Mouse (Mus musculus): ENCODE data around the gene Rhov.

Rhov gene

GRCm38 (mm10) chr2:119270643-119271331 lies at the start of gene Rhov:
Gene Rhov (minus strand): TSS chr2:119271272.
- DNase-seq (ENCODE audit: low spot score): peak; percentile 69

GRCm38 (mm10) chr2:119320571-119320970 lies 49.5 kb upstream of the Rhov start:
- DNase-seq (ENCODE audit: low spot score): no peak

- no peak for DNase-seq (ENCODE audit: low spot score)
Measured at GRCm38 (mm10) chr2:119318043-119318710, 47.1 kb upstream of the Rhov start.

- DNase-seq (ENCODE audit: low spot score): no peak
Measured at GRCm38 (mm10) chr2:119314742-119315310, 43.8 kb upstream of the Rhov start.

- DNase-seq (ENCODE audit: low spot score): no peak
Measured at GRCm38 (mm10) chr2:119313780-119314479, 42.9 kb upstream of the Rhov start.

- DNase-seq (ENCODE audit: low spot score): no peak
Measured at GRCm38 (mm10) chr2:119312380-119312958, 41.4 kb upstream of the Rhov start.

GRCm38 (mm10) chr2:119311544-119311943 lies 40.5 kb upstream of the Rhov start:
- no peak for DNase-seq (ENCODE audit: low spot score)

- DNase-seq (ENCODE audit: low spot score): peak; percentile 80
Measured at GRCm38 (mm10) chr2:119304798-119305208, 33.7 kb upstream of the Rhov start.

GRCm38 (mm10) chr2:119304391-119304790 lies 33.3 kb upstream of the Rhov start:
- DNase-seq (ENCODE audit: low spot score): no peak

- no peak for DNase-seq (ENCODE audit: low spot score)
Measured at GRCm38 (mm10) chr2:119302876-119303275, 31.8 kb upstream of the Rhov start.

- DNase-seq (ENCODE audit: low spot score): no peak
Measured at GRCm38 (mm10) chr2:119300819-119301493, 29.9 kb upstream of the Rhov start.

- peak; percentile 86 for DNase-seq (ENCODE audit: low spot score)
Measured at GRCm38 (mm10) chr2:119299981-119300818, 29.1 kb upstream of the Rhov start.

GRCm38 (mm10) chr2:119298839-119299238 lies 27.8 kb upstream of the Rhov start:
- no peak for DNase-seq (ENCODE audit: low spot score)

- peak; percentile 43 for DNase-seq (ENCODE audit: low spot score)
Measured at GRCm38 (mm10) chr2:119298330-119298729, 27.3 kb upstream of the Rhov start.

GRCm38 (mm10) chr2:119297506-119297905 lies 26.4 kb upstream of the Rhov start:
- DNase-seq (ENCODE audit: low spot score): no peak

GRCm38 (mm10) chr2:119296756-119297155 lies 25.7 kb upstream of the Rhov start:
- no peak for DNase-seq (ENCODE audit: low spot score)

- no peak for DNase-seq (ENCODE audit: low spot score)
Measured at GRCm38 (mm10) chr2:119294411-119294810, 23.3 kb upstream of the Rhov start.

- DNase-seq (ENCODE audit: low spot score): no peak
Measured at GRCm38 (mm10) chr2:119293776-119294390, 22.8 kb upstream of the Rhov start.

- DNase-seq (ENCODE audit: low spot score): no peak
Measured at GRCm38 (mm10) chr2:119293311-119293710, 22.2 kb upstream of the Rhov start.

GRCm38 (mm10) chr2:119292852-119293251 lies 21.8 kb upstream of the Rhov start:
- DNase-seq (ENCODE audit: low spot score): no peak
